Mouse (Mus musculus) ES-E14 (cell line): Measurements from ENCODE around the gene Usf1.

Experiments
- CHD2 ChIP-seq: IDR thresholded peaks from 2 replicates; pipeline ENCODE4 v1.6.1; 2014; ENCODE audit warnings: mild to moderate bottlenecking, low read depth, low read length, inconsistent platforms
- MAFK ChIP-seq: IDR thresholded peaks from 2 replicates; pipeline ENCODE4 v1.6.1; 2014; ENCODE audit warnings: mild to moderate bottlenecking, low read depth, low read length, inconsistent platforms; ENCODE audit not compliant: insufficient read depth
- ZC3H11A ChIP-seq: IDR thresholded peaks from 2 replicates; pipeline ENCODE4 v1.6.1; 2012; ENCODE audit warnings: low read depth, mild to moderate bottlenecking, inconsistent platforms, low read length, borderline replicate concordance
- ZNF384 ChIP-seq: IDR thresholded peaks from 2 replicates; pipeline ENCODE4 v1.6.1; 2012; ENCODE audit warnings: low read depth, low read length, inconsistent platforms

GRCm38 (mm10) chr1:171438014-171438670 lies 27.0 kb downstream of the Usf1 start:
- no peak for TF ChIP-seq CHD2
- no peak for TF ChIP-seq ZC3H11A
- no peak for TF ChIP-seq ZNF384
- no peak for TF ChIP-seq MAFK
